Mouse (Mus musculus): ENCODE results near the gene Gdf9.

DNA sequence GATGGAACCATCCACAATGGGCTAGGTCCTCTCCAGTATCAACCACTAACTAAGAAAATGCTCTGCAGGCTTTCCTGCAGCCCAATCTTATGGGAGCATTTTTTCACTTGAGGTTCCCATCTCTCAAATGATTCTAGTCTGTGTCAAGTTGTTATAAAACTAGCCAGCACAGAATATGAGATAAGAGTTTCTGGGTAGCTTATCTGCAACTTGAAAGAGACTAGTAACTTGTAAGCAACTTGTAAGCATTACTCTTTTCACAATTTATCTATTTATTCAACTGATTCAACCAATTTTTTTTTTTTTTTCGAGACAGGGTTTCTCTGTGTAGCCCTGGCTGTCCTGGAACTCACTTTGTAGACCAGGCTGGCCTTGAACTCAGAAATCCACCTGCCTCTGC lies 27.2 kb upstream of the Gdf9 start:
- no peak for TF ChIP-seq CTCF (IDR thresholded peaks at IDR 0.05; ENCODE audit: low read depth)
- TF ChIP-seq EP300 (IDR thresholded peaks at IDR 0.05; ENCODE audit: low read depth): no peak

All from heart, postnatal 0 days (tissue).